Mouse (Mus musculus) adrenal gland, adult (tissue): ENCODE measurements around the gene Zfand3.

Source experiments
- DNase-seq, 2 experiments: peaks; one replicate each; pipeline ENCODE4 v3.0.0; 2022 to 2023; ENCODE audit warnings: low spot score in 1 of 2; ENCODE audit not compliant: inconsistent age in 2 of 2

Gene Zfand3

DNA sequence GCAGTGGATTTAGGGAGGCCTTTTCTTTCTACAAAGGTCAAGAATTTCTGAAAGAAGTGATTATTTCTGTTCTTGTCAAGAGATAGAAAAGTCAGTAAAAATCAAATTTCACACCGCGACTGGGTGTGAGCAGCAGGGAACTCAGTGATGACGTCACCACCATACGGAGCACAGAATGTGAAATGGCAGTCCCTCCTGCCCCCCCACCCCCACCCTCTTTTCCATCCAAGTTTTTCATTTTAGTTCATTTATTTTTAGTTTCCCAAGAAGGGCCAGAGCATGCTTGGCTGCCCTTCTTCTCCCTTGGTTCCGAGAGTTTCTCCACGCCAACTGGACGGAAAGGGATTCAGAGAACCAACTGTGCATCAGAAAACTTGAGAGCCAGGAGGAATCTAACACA is 6.8 kb upstream of the Zfand3 start:
- DNase-seq = no peak

DNA sequence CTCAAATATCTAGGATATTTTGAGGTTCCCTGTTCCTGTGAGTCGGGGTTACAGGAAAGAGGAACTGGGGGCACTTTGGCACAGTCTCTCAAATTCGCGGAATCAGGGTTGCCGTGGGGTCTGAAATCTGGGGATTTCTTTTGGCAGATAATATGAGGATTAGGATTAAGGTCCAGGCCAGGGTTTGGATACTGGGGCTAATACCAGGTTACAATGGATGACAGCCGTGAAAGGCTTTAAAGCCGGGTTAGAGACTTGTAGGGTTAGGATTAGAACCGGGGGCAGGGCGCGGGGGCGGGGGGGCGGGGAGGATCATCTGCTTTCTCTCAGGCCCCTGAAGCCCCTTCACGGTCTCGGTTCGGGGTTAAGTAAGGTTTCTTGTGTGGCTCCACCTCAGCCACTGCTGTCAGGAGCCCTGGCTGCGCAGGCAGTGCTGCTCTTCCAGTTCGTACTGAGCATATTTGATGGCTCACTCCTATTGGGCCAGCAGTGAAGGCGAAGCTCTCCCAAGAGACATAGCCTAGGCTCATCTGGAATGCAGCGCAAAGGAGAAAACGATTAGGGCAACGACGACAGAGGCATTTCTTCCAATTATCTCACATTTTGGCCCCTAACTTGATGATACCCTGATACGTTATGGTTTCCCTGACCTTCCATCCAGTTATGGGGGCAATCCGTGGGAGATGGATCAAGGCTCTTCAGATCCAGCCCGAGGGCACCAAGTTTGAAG is 5.8 kb upstream of the Zfand3 start:
- DNase-seq = no peak

DNA sequence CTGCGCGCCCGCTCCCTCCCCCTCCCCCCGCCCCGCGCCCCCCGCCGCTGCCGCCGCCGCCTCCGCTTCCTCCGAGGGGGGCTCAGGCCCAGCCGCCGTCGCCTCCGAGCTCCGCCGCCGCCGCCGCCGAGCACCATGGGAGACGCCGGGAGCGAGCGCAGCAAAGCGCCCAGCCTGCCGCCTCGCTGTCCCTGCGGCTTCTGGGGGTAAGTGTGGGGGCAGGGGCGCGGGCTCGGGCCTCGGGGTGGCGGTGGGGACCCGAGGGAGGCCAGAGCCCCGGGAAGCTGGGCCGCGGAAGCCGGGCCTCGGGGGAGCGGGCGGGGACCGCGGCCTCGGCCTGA is 540 bp downstream of the Zfand3 start:
- no peak for DNase-seq

DNA sequence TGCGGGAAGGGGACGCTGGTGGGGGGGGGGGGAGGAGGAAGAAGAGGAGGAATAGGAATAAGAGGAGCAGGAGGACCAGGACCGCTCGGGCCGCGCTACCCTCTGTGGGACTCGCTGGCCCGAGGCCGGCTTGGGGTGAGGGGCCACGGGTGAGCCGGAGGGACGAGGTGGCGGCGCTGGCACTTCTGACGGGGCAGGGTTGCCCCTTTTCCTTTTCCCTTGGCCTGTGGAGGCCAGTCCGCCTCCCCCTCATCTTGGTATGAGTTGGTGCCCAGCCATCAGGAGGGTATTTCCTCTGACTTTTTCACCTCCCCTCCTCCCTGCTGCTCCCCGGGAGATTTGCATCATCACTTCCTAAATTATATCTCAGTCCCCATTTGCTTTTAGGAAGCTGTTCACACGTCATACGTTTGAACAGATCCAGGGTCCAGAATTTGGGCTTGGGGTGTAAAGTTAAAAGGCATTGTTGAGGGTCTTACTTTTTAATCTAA is 963 bp downstream of the Zfand3 start:
- peak; percentile 62 to 85 for DNase-seq

DNA sequence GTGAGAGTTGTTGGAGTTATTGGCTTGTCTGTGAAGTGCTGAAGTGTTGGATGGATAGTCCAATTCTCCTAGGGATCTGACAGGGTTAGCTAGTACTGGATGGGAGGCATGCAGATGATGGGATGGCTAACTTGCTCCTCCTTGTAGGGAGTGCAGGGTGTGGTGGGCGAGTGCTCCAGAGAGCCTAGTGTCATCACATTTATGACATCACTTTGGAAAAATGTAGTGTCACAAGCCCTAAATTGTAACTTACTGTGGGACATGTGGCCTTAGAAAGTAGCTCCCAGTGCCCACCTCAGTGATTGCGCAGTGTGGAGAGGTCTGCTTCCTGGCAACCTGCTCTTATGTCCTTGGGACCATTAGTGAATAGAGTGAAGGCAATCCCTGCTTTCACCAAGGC is 2.3 kb downstream of the Zfand3 start:
- peak in 1 of 2 experiments; percentile 57 for DNase-seq

DNA sequence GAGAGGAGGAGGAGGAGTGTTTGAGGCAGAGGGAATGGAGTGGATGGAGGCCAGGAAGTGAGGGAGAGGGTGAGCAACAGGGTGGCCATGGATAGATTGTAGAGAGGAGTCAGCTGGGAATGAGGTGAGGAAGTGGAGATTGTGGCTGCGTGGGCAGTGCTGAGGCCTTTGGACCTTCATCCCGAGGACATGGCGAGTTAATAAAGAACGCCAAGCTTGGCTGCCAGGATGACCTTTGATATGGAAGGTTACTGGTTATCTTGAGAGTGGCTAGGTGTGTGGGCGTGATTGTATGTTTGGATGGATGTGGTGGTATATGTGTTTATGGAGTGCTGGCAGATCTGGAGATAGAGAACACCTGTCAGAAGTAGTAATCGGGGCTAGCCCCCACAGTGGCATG is 3.4 kb downstream of the Zfand3 start:
- peak in 1 of 2 experiments; percentile 51 for DNase-seq

DNA sequence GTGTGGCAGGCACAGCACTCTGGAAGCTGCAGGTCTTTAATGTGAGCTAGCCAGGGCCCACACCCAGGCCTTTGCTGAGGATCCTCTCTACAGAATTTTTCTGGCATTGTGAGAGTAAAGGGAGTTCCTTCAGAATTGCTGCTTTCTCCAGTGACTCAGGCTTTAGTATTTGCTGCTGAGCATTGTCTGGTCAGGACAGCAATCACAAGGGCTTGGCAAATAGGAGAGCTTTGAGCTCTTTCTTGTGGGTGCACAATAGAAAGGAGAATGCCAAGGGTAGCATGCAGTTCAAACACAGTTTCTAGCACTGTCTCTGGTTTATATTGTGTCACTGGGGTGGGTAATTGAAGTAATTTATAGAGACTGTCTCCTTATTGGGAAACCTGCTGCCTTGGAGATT is 3.9 kb downstream of the Zfand3 start:
- DNase-seq = peak in 1 of 2 experiments; percentile 63

DNA sequence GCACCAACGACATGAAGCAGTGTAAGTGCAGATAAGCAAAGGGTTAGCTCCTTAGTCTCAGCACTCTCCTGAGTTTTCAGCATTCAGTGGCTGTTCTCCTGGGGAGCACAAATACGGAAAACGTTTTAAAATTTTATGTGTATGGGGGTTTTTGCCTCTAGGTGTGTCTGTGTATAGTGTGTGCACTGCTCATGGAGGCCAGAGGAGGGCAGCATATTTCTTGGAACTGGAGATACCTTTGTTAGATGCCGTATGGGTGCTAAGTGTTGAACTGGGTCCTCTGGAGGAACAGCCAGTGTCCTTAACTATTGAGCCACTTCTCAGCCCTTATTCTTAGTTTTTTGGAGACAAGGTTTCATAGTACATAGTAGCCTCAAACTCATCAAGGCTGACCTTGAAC is 10.1 kb downstream of the Zfand3 start:
- DNase-seq = no peak

DNA sequence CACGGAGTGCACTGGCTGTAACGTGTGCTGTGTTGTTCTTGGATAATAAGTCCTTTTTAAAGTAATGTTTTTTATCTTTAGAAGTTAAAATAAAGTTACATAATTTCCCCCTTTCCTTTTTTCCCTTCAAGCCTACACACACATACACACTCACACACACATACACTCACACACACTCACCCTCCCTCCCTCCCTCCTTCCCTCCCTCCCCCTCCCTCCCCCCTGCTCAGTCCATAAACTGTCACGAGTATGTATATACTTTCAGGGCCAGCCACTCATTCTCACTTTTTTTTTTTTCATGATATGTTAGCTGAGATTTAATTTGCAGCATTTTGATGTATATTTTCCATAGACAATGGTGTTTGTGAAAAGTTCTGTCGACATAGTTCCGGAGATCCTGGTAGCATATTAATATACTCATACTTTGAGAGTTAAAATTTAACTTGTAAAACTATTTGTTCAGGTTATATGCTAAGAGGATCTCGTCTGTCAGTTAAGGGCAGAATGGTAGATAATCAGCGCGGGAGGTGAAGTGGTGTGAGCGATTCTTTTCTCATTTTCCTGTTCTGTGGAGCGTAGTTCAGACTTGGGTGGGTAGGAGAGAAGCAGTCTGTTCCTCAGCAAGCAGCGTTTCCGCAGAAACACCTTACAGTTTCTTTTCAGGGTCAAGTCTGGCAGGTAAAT is 14.5 kb downstream of the Zfand3 start:
- no peak for DNase-seq

DNA sequence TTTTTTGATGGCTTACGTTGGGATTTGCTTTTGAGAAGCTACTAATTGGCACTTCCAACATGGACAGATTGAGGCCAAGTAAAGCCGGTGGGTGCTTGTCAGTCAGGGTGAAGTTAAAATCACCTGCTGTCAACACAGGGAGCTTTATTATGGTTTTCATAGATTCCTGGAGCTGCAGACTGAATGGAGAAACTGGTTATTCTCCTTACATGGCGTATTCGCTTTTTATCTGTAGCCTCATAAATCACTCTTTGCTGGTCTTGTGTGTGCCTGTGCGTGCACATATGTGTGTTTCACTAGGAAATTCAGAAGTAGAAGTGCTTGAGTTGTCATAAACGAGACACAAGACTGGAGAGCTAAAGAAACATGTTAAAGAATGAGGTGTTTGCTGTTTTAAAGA is 15.4 kb downstream of the Zfand3 start:
- DNase-seq = no peak

DNA sequence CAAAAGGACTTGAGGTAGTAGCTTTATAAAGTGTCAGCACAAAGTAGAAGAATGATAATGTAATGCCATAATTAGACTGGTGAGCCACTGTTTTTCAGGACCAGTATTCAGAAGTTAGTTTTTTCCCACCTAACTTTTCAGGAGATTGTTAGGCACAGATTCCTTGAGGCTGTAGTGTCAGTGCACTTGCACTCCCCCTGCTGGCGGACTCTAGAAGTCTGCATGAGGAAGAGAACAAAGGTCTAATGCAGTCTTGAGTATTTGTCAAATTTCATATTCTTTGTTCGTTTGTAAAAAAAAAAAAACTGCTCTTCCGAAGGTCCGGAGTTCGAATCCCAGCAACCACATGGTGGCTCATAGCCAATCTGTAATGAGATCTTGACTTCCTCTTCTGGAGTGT is 20.1 kb downstream of the Zfand3 start:
- peak; percentile 69 to 87 for DNase-seq

DNA sequence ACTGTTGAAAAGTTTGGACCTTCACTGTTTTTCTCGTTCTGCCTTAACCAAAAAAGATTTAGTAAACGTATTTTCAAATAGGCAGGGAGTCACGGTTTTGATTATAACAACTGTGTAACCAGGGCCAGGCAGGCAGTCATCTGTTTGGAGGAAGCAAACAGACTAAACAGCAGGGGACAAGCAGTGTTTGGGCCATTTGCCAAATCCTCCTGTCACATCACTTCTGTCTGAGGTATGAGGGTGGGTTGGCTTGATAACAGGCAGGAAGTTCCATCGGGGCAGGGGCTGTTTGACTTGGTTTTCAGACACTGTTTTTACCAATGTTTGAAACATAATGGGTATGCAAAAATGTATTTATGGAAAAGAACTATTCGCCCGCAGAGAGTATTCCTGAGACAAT is 22.1 kb downstream of the Zfand3 start:
- peak in 1 of 2 experiments; percentile 57 for DNase-seq

DNA sequence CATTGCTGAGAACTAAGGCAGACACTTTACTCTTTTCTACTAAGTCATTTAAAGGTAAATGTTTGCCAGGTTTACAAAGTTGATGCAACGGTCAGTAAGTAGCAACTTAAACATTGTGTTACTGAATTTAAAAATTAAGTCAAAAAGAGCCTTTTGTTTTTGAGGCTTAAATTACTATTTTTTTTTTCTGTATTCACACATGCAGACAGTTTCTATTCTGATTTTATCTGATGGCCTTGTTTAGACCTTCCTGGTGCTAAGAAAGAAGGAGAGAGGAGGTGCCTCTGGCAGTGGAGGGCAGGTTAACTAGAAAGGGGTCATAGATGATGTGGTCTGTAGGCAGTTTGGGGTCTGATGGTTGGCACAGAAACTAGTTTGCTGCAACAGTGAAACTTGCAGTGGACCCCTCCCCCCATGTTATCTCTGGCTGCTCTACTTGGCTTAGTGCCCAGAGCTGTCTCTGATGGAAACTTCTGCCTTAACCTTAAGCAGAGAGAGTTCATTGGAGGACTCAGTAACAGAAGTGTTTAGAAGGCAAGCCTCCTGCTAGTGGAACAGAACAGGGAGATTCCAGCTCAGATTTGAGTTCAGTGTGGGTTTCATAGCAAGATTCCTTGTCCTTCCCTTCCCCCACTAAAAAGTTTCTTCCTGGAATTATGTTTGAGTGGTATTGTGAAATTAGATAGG is 23.0 kb downstream of the Zfand3 start:
- peak; percentile 69 to 91 for DNase-seq

DNA sequence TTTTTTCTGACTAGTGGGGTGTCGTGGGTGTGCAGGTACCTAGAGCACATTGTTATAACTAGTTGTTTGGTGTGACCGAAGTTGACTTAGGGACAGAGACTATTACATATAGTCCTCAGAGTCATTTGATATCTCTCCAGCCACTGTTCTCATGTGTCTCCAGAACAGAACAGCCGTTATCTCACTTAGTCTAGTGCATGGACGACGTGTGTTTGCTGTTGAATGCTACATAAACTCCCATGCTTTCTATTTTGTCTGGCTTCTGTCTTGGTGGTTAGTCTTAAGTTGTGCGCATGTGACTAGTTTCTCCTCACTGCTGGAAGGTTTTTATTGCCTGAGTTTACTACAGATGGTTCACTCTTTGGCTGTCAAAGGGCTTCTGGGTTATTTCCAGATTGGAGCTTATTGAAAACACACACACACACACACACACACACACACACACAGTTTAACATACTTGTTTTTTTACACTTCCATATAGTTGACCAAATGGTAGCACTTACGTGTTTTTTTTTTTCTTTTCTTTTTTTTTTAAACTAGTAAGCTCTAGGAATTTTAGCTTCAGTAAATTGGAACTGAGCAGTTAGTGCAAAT is 25.2 kb downstream of the Zfand3 start:
- no peak for DNase-seq

DNA sequence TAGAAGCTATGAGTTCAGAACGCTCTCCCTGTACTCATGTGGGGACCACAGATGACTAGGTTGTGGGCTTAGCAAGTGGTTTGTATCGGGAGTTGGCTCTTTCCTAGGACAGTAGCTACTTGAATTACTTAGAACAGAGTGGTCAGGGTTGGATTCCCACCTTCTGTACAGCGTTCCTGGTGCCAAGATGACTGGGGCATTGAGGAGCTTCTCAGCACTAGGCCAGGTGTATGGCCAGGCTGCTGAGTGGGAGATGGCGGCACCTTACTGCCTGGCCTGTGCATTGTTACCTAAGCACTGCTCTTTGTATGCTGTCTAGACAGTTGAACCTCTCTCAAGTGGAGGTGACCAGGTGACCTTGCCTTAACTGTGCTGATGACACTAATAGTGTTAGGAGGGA is 28.3 kb downstream of the Zfand3 start:
- no peak for DNase-seq

DNA sequence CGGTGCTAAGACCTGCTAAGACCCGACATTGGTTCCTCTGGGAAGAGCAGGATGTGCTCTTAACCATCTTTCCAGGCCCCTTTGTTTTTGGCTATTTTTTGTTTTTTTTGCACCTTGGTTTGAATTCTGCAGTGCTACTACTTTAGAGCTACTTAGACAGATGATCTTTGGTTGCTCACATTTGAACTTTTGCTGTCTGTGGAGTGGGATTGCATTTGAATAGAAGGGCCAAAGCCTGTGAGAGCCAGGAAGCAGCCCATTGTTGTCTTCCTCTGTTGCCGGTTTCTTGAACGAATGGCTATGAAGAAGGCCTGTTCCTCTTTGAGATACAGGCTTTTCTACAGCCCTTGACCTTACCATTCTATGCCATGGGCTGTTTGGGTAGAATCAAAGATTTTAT is 29.5 kb downstream of the Zfand3 start:
- no peak for DNase-seq

DNA sequence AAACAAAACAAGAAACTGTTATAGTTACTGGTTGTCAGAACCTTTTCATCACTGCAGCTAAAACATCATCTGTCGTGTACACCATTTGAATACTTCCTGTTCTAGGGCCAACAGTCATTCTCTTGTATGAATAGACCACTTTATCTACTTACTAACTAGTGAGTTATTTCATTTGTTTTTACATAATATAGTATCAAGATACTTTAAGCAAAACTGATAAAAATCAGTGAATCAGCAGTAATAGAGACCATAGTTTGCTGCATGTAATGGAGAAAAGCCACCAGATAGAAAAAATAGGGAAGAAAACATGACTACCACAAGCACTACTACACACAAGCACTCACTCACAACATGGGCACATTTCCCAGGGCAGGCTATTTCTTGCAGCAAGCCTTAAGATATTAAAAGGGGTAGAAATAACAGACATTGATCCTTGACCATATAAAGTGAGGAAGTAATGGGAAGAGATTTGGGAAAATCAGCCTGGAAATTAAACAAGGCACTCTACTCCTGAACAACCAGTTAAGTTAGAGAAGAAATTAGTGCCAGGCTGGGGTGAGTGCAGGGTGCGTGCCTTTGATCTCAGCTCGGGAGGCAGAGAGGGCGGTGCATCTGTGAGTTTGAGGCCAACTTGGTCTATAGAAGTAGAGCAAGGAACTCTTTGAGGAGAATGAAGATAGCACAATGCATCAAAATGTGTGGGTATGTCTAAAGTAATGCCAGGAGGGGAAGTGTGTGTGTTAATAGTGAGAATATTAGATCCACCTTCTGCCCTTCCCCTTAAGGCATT is 30.9 kb downstream of the Zfand3 start:
- DNase-seq = no peak

DNA sequence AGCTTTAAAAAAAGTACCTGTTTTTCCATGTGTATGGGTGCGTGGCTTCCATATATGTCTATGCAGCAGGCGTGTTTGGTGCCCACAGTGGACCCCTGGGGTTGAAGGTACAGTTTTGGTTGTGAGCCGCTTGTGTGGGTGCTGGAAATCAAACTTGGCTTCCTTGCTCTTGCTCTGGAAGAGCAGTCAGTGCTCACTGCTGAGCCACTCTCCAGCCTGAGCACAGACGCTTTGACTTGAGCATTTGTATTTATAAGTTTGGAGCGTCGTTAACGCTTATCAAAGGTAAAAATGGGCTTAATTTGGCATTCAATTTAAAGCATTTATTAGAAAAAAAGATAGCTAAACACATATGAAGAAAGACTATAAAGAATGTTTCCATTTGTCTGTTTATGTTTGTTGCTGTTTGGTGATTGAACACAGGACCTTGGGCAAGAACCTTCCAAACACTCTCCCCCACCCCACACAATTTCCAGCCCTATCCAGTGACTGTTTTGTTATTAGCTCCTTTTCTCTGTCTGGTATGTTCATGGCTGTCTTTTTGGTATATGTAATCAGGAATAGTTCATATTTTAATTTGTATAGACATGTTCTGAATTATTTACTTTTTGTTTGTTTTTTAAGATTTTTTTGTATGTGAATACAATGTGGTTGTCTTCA is 38.8 kb downstream of the Zfand3 start:
- no peak for DNase-seq

DNA sequence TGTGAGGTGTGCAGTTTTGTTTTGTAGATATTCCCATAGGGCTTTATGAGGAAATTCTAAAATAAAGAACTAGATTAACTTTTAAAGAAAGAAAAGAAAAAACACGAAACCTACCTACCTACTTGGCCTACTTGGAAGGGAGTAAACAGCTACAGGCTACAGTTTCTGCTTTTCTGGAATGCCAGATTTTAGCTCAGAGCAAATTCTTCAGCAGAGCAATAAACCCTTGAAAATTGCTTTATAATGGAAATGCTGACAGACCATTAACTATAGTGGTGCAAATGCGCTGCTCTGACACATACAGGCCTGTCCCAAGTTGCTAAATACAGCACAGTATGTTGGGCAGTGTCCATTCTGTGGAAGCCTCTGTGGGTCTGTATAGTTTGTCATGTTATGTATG is 40.6 kb downstream of the Zfand3 start:
- DNase-seq = no peak

DNA sequence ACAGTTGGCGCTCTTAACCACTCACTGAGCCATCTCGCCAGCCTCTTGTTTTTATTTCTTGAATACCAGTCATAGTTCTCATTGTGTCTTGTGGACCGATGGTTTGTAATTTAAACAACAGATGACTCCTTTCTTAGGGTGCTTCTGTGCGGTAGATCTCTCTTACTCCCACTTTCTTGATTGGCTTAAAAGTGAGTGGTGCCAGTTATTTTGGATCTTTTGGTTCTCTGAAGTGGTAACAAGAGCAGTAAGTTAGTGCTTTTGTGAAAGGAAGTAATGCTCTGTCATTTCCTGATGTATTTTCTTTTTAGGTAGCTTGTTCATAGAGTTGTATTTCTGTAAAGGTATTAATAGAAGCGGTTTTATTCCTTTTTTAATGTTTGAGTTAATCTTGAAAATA is 42.1 kb downstream of the Zfand3 start:
- DNase-seq = no peak
